ENCODE assay signal across 19 mouse cellular contexts in genomic region chr7:121045671-121046453, GRCm38 (mm10). TPM values are rescaled to one million over a fixed set of nuclear protein-coding genes. Genes with fewer than 3 reads are reported as not detected.
DNase-seq lines count a peak whose midpoint lies in the region; ATAC-seq and TF ChIP-seq lines count a peak whose summit lies in the region.
"Had no signal": no experiment of that assay in that cellular context is flagged by ENCODE, and none has a peak within 500 bp of the region (broad histone marks: within the 10 kb centered on the region; RNA-seq: fewer than 3 reads in every experiment).

No protein-coding gene starts in this region.

- H3K27me3 ChIP-seq in kidney, postnatal 0 days (ENCODE audit: insufficient read depth, low read length): no peaks in the 10 kb centered on the region
- no peaks in the 10 kb centered on the region for H3K27me3 ChIP-seq in embryonic facial prominence, embryonic 10.5 days (replicated peaks; ENCODE audit: low read depth, poor library complexity, severe bottlenecking)
- H3K27me3 ChIP-seq in forebrain, embryonic 15.5 days: no peaks in the 10 kb centered on the region
- H3K27me3 ChIP-seq: heart, embryonic 15.5 days; hindbrain, embryonic 12.5 days; liver, embryonic 13.5 days; neural tube, embryonic 15.5 days had no signal

- H3K4me1 ChIP-seq in kidney, postnatal 0 days (replicated peaks; ENCODE audit: insufficient read depth, low read length): 0 out of 2 replicates have a peak, but pooled peaks cover 16% of the 10 kb centered on the region
- H3K4me1 ChIP-seq in embryonic facial prominence, embryonic 10.5 days: no peaks in the 10 kb centered on the region
- H3K4me1 ChIP-seq in forebrain, embryonic 15.5 days: peaks cover 7% of the 10 kb centered on the region; the same call in 1 of the 2 replicates

- H3K9ac ChIP-seq in kidney, postnatal 0 days (ENCODE audit: low read depth, low read length): no peak overlapping the region
- no peak overlapping the region for H3K9ac ChIP-seq in forebrain, embryonic 15.5 days (replicated peaks)
- H3K9ac ChIP-seq: heart, embryonic 15.5 days; hindbrain, embryonic 12.5 days; liver, embryonic 13.5 days; neural tube, embryonic 15.5 days had no signal

- 41% methylated on average over 6 of the region's 6 CpGs for WGBS in kidney, postnatal 0 days
- 92% methylated on average over 6 of the region's 6 CpGs for WGBS in embryonic facial prominence, embryonic 10.5 days
- WGBS in forebrain, embryonic 15.5 days: 96% methylated on average over 6 of the region's 6 CpGs

- ATAC-seq in kidney, postnatal 0 days (replicated peaks; ENCODE audit: low FRiP score, low read depth): peak; percentile 80
- no peak for ATAC-seq in forebrain, embryonic 15.5 days (replicated peaks)
- ATAC-seq: forebrain, embryonic 16.5 days had no signal

- TF ChIP-seq CTCF in kidney, postnatal 0 days (IDR thresholded peaks at IDR 0.05; ENCODE audit: low read depth): no peak

- peak overlapping the region; percentile 63 for H3K27ac ChIP-seq in kidney, postnatal 0 days
- no peak overlapping the region for H3K27ac ChIP-seq in embryonic facial prominence, embryonic 10.5 days (replicated peaks)
- no peak overlapping the region for H3K27ac ChIP-seq in forebrain, embryonic 15.5 days (replicated peaks)
- H3K27ac ChIP-seq: heart, embryonic 15.5 days; hindbrain, embryonic 12.5 days; liver, embryonic 13.5 days; neural tube, embryonic 15.5 days had no signal

- 0 out of 2 replicates have a peak, but pooled peaks cover 6% of the 10 kb centered on the region for H3K36me3 ChIP-seq in kidney, postnatal 0 days (ENCODE audit: insufficient read depth, low read length)
- H3K36me3 ChIP-seq in embryonic facial prominence, embryonic 10.5 days (replicated peaks): peaks cover 39% of the 10 kb centered on the region
- peaks cover 12% of the 10 kb centered on the region; the same call in 1 of the 2 replicates for H3K36me3 ChIP-seq in forebrain, embryonic 15.5 days
- H3K36me3 ChIP-seq: heart, embryonic 15.5 days had no signal

- H3K9me3 ChIP-seq in kidney, postnatal 0 days (replicated peaks; ENCODE audit: low read length): no peaks in the 10 kb centered on the region
- H3K9me3 ChIP-seq in embryonic facial prominence, embryonic 10.5 days: 0 out of 2 replicates have a peak, but pooled peaks cover 5% of the 10 kb centered on the region
- H3K9me3 ChIP-seq in forebrain, embryonic 15.5 days: no peaks in the 10 kb centered on the region
- H3K9me3 ChIP-seq: heart, embryonic 15.5 days; hindbrain, embryonic 12.5 days; liver, embryonic 13.5 days; neural tube, embryonic 15.5 days had no signal

- peak; percentile 48 for DNase-seq in kidney, adult 9 months
- no peak for DNase-seq in kidney, postnatal 10 days
- peak; percentile 78 for DNase-seq in Muller cell, postnatal 12 days (ENCODE audit: inconsistent ontology term)
- DNase-seq in adrenal gland, postnatal 10 days: peak; percentile 37
- DNase-seq in kidney, postnatal 0 days (ENCODE audit: low spot score): peak; percentile 82
- no peak for DNase-seq in frontal cortex, adult 2 months (ENCODE audit: extremely low spot score in 1 of 2, low spot score in 1 of 2)
- no peak for DNase-seq in embryonic facial prominence, embryonic 10.5 days (ENCODE audit: low spot score)
- DNase-seq: cerebellum, adult 9-10 months; gastrocnemius, postnatal 14 days; left cerebral cortex, postnatal 4 days; liver, embryonic 13.5 days; lung, postnatal 14 days; thymus, postnatal 25 days had no signal

- 0 out of 2 replicates have a peak overlapping the region, but pooled peaks have one; percentile 8 for H3K4me2 ChIP-seq in kidney, postnatal 0 days (ENCODE audit: low read length)
- no peak overlapping the region for H3K4me2 ChIP-seq in forebrain, embryonic 15.5 days (replicated peaks)
- H3K4me2 ChIP-seq: heart, embryonic 15.5 days; hindbrain, embryonic 12.5 days; liver, embryonic 13.5 days; midbrain, embryonic 11.5 days; neural tube, embryonic 15.5 days had no signal

- H3K4me3 ChIP-seq in kidney, postnatal 0 days (replicated peaks; ENCODE audit: low read depth, low read length): no peak overlapping the region
- H3K4me3 ChIP-seq in embryonic facial prominence, embryonic 10.5 days: no peak overlapping the region
- H3K4me3 ChIP-seq in forebrain, embryonic 15.5 days: no peak overlapping the region
- H3K4me3 ChIP-seq: heart, embryonic 15.5 days; hindbrain, embryonic 12.5 days; liver, embryonic 13.5 days; neural tube, embryonic 15.5 days had no signal

RNA-seq across cellular contexts. Expression of gene Mettl9, which starts 11.6 kb away (rescaled TPM):
- 100 to 1,000 TPM; 102 to 106 TPM for total RNA-seq in adrenal gland, postnatal 10 days (2021)
- 174 and 177 TPM in 2 replicates for polyA plus RNA-seq in kidney, postnatal 0 days (2015; fragmentation: Nextera tagmentation; extraction: Ambion mirVana)
- 58.0 and 60.3 TPM in 2 replicates for polyA plus RNA-seq in frontal cortex, adult 2 months (2012; rRNA removed)
- 182 and 187 TPM in 2 replicates for polyA plus RNA-seq in embryonic facial prominence, embryonic 10.5 days (2016; fragmentation: Nextera tagmentation; extraction: Ambion mirVana)
- 214 and 232 TPM in 2 replicates for polyA plus RNA-seq in forebrain, embryonic 15.5 days (2015; fragmentation: Nextera tagmentation; extraction: Ambion mirVana)

RNA-seq across cellular contexts. Expression of gene Igsf6, which starts 28.5 kb away (rescaled TPM):
- 1 to 10 TPM; 2.5 to 2.7 TPM for total RNA-seq in adrenal gland, postnatal 10 days (2021)
- polyA plus RNA-seq in kidney, postnatal 0 days (2015; fragmentation: Nextera tagmentation; extraction: Ambion mirVana): 1.1 and 1.4 TPM in 2 replicates
- polyA plus RNA-seq in frontal cortex, adult 2 months (2012; rRNA removed): 0.34 and 0.72 TPM in 2 replicates
- 0.67 and 1.2 TPM in 2 replicates for polyA plus RNA-seq in embryonic facial prominence, embryonic 10.5 days (2016; fragmentation: Nextera tagmentation; extraction: Ambion mirVana)
- polyA plus RNA-seq in forebrain, embryonic 15.5 days (2015; fragmentation: Nextera tagmentation; extraction: Ambion mirVana): 0.79 and 1.1 TPM in 2 replicates

RNA-seq across cellular contexts. Expression of gene Otoa, which starts 35.6 kb away (rescaled TPM):
- 1 to 10 TPM; 1.1 to 1.2 TPM for total RNA-seq in adrenal gland, postnatal 10 days (2021)
- polyA plus RNA-seq in kidney, postnatal 0 days (2015; fragmentation: Nextera tagmentation; extraction: Ambion mirVana): 0.08 and 0.17 TPM in 2 replicates
- 0.18 and 1.2 TPM in 2 replicates for polyA plus RNA-seq in frontal cortex, adult 2 months (2012; rRNA removed)
- 0.05 and 0.13 TPM in 2 replicates for polyA plus RNA-seq in embryonic facial prominence, embryonic 10.5 days (2016; fragmentation: Nextera tagmentation; extraction: Ambion mirVana)
- polyA plus RNA-seq in forebrain, embryonic 15.5 days (2015; fragmentation: Nextera tagmentation; extraction: Ambion mirVana): 0.06 TPM in 1 of 2 replicates, not detected in the other
- polyA plus RNA-seq: forebrain, embryonic 16.5 days; liver, embryonic 13.5 days had no signal

Comparison
In these comparisons a context has a peak if more than half of its experiments do, and no peak if none do; other contexts are left out.
1. DNase-seq: peak in kidney, adult 9 months (single experiment), Muller cell, postnatal 12 days (single experiment), adrenal gland, postnatal 10 days (single experiment) and kidney, postnatal 0 days (single experiment); none in kidney, postnatal 10 days (single experiment), frontal cortex, adult 2 months (0 of 2) and embryonic facial prominence, embryonic 10.5 days (single experiment).